Mouse (Mus musculus) heart, adult 2 months (tissue): ENCODE data around the gene Ston1.

Source experiments
- EP300 ChIP-seq: fragments of 200-500 bp; IDR thresholded peaks from 2 replicates; pipeline ENCODE4 v1.6.1; 2011; ENCODE audit warnings: low read depth, low read length, control low read depth; ENCODE audit not compliant: insufficient read depth
- POLR2A ChIP-seq: fragments of 200-500 bp; IDR thresholded peaks from 2 replicates; pipeline ENCODE4 v1.6.1; 2011; ENCODE audit warnings: mild to moderate bottlenecking, low read depth, low read length, control low read depth; ENCODE audit not compliant: insufficient read depth

DNA sequence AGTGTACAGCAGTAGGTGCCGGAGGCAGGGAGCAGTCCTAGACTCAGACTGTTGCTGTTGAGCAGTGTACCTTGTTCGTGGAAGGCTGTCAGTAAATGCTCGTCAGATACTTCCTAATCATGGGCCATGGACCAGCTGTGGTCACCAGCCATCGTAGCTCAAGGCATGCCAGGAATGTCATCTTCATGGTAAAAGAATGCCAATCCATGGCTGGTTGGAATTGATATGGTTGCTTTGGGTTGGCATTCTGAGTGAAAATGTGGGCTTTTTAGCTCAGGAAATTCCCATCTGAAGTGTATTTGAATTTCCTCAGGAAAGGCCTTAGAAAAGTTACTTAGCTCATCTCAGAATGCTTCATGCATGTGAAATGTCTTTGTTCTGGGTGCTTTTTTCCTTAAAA, 2.4 kb upstream of the Ston1 start:
- TF ChIP-seq EP300 = no peak
- no peak for TF ChIP-seq POLR2A
